Mouse (Mus musculus) heart, postnatal 25 days (tissue): ENCODE measurements around the gene Fblim1. TPM values are rescaled to one million over a fixed set of nuclear protein-coding genes. Genes with fewer than 3 reads are reported as not detected.

Experiments
- DNase-seq: peaks from one replicate; pipeline ENCODE4 v3.0.0; 2022; ENCODE audit warnings: low spot score
- intact Hi-C: fragments of 180-260 bp; cut with DNase I; formaldehyde crosslinking; loops from one replicate; pipeline ENCODE4 v1.15.1; 2025
- total RNA-seq, 2 experiments: library from RNA; stranded (reverse); gene quantifications; 2 replicates each; pipeline ENCODE4 v1.2.3; 2021

Gene Fblim1
- total RNA-seq: 100 to 1,000 TPM; 298 to 316 TPM

- intact Hi-C loops: no loop called here
- peak; percentile 38 for DNase-seq
These were observed at the start of gene Fblim1 for GRCm38 (mm10) chr4:141605861-141606260. TSS of gene Fblim1 (minus strand) at chr4:141606096.

- no peak for DNase-seq
- intact Hi-C loops: no loop called here
These were observed 48.6 kb upstream of the Fblim1 start for GRCm38 (mm10) chr4:141654509-141654908.

GRCm38 (mm10) chr4:141653813-141654212, 47.9 kb upstream of the Fblim1 start:
- DNase-seq: no peak
- intact Hi-C loops: no loop called here

- intact Hi-C loops: no loop called here
- no peak for DNase-seq
These were observed 47.1 kb upstream of the Fblim1 start for GRCm38 (mm10) chr4:141653044-141653443.

DNA sequence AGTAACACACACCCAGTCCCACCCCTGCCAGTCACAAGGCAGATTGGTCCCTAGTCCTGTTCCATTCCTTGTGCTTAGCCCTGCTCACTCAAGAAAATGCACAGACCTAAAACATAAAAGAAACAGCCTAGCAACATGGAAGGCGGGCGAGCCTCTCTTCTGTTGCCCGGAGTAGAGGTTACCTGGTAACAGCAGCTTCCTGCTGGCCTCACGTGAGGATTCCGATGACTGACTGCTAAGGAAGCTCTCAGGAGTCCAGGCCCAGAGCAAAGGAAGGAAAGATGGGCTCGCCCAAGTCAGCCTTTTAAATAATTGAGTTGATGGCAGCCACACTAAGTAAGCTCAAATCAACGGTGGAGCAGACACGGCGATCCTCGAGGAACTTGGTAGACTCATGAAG, 46.0 kb upstream of the Fblim1 start:
- DNase-seq: no peak
- intact Hi-C loops: no loop called here

- intact Hi-C loops: no loop called here
- DNase-seq: no peak
These were observed 45.4 kb upstream of the Fblim1 start for GRCm38 (mm10) chr4:141651286-141651685.

DNA sequence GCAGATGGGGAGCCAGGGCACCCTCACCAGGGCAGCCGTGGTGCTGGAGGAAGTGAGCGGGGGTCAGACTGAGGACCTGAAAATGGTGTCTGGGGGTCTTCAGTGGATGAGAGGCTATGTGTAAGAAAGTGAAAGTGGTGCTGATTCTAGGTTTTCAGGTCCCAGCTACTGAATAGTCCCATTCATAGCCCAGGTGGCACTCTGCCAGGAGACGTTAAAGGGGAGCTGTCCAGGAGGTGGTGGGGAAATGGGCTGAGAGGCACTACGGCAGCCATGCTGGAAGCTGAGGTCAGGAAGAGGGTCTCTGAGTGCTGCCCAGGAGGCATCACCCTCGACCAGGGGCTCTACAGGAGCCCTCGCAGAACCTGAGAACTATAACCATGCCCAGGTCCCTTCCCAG, 43.3 kb upstream of the Fblim1 start:
- intact Hi-C loops: no loop called here
- DNase-seq: no peak

GRCm38 (mm10) chr4:141648262-141648661, 42.4 kb upstream of the Fblim1 start:
- DNase-seq: no peak
- intact Hi-C loops: no loop called here

- no peak for DNase-seq
- intact Hi-C loops: no loop called here
These were observed 41.3 kb upstream of the Fblim1 start for GRCm38 (mm10) chr4:141647187-141647586.

DNA sequence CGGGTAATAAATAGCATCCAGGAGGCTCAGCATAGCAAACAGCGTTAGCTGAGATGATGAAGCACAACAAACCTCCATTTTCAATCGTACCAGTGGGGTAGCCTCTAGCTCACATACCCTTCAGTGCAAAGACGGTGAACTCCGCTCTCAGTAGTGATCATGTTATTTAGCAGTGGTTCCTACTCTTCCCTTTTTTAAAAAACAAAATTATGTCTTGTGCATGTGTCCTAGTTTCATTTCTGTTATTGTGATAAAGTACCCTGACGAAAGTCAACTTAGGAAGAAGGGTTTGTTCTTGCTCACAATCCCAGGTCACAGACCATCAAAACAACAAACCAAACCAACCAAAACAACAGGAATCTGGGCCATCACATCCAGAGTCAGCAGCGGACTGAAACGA, 40.1 kb upstream of the Fblim1 start:
- no peak for DNase-seq
- intact Hi-C loops: no loop called here

DNA sequence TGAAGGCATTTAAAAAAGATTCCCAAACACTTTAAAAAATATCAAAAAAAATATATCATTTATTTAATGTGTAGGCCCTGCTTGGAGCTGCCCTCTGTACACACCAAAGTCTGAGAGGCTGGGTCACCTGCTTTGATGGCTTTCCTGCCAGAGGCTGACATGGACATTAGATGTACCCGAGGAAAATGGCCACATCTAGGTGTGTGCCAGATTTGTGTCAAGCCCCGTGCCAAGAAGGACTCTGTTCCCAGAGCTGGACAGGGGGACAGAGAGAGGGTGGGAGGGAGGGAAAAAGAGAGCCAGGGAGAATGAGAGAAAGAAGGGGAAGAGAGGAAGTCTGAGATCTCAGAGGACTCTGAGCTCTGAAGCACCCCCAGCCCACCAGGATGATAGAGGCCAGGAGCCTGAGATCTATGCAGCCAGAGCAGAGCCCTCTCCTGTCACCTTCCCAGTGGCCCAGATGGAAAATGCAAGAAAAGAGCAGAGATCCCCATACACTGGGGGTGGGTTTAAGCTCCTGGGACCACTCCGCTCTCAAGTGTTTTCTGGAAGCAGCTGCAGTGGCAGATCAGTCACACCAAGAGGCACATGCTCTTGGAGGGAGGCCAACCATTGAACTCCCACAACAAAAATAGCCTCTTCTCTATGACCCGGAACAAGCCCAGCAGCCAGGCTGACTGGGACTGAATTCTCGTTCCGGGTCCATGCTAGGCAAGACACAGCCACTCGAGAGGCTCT, 37.4 kb upstream of the Fblim1 start:
- DNase-seq: peak; percentile 64
- intact Hi-C loops: no loop called here

DNA sequence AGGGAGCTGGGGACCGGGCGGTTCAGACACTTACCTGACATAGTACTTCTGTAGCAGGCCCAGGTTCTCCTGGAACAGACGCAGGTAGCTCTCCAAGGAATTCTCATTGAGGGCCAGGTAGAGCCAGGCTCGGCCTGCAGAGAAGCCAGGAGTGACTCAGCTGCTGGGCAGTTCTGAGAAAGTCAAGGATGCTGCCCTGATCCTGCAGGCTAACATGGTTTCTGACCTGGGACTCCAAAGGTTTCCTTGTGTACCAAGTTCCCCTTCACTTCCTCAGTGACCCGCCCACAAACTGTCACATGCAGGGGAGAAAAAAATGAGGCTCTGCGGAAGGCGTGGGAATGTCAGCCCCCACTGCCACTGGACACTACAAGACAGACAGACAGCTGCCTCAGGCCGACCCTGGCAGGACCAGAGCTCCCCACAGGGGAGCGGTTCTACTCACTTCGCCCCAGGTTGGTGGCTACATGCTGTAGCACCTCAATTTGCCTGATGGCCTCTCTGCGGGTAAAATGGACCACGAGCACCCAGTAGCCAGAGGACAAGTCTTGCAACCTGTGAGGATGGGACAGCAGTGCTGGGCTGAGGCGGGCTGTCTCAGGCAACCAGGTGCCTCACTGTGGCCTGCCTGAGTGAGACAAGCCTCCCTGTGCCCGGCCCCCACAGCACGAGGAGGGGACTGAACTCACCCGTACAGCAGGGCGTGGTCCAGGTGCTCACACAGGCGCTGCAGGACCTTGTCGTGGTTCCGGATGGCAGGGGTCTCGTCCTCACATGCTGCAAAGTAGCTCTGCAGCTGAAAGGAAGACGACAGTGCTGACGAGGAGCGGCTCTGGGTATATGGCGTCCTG, 36.3 kb upstream of the Fblim1 start:
- intact Hi-C loops: no loop called here
- DNase-seq: no peak

- peak; percentile 56 for DNase-seq
- intact Hi-C loops: no loop called here
These were observed 35.5 kb upstream of the Fblim1 start for GRCm38 (mm10) chr4:141641353-141641771.

- no peak for DNase-seq
- intact Hi-C loops: no loop called here
These were observed 33.6 kb upstream of the Fblim1 start for GRCm38 (mm10) chr4:141639474-141639873.

DNA sequence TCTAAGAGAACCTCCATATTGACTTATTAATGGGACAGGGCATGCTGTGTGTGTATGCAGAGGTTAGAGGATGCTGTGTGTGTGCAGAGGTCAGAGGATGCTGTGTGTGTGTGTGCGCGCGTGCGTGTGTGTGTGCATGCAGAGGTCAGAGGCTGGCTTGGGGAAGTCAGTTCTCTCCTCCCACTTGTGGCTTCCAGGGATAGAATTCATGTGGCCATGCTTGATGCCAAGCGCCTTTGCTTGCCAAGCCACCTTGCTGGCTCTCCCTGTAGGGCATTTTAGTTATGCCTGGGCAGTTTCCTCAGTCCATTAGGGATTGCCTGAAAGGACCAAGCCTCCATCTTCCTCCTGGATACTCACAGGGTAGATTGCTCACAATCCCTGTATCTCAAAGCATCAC, 30.8 kb upstream of the Fblim1 start:
- intact Hi-C loops: no loop called here
- no peak for DNase-seq

GRCm38 (mm10) chr4:141635991-141636390, 30.1 kb upstream of the Fblim1 start:
- no peak for DNase-seq
- intact Hi-C loops: no loop called here

DNA sequence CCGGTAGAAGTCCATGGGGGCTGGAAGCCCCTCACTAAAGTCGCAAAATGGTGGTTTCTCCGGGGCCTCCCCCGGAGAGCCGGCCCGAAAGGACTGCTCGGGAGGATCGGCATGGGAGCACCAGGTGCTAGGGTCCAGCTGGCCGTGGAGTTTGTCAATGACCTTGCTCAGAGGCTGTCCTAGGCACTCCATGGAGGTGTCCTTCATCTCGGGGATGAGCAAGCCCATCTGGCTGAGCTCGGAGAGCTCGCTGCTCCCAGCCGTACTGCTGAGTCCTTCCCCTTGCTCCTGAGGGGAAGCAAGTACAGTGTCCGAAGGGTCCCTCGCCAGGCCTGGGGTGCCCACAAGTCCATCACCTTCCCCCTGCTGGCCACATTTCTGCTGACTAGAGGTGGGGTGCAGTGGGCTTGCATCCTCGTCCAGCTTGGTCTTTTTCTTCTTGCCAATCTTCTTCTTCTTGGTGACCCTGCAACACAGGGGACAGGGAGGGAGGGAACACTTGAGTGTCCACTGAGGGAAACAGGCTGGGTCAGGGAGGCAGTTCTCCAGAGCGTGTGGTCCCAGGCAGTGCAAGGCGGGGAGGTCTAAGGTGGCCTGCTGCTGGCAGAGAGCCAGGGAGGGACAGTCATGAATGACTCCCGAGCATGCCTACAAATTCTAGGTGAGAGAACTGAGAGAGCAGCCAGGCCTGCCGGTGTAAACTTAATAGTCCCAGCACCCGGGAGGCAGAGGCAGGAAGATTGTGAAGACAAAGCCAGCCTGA, 26.4 kb upstream of the Fblim1 start:
- no peak for DNase-seq
- intact Hi-C loops: no loop called here

- intact Hi-C loops: no loop called here
- no peak for DNase-seq
These were observed 25.4 kb upstream of the Fblim1 start for GRCm38 (mm10) chr4:141631250-141631649.

DNA sequence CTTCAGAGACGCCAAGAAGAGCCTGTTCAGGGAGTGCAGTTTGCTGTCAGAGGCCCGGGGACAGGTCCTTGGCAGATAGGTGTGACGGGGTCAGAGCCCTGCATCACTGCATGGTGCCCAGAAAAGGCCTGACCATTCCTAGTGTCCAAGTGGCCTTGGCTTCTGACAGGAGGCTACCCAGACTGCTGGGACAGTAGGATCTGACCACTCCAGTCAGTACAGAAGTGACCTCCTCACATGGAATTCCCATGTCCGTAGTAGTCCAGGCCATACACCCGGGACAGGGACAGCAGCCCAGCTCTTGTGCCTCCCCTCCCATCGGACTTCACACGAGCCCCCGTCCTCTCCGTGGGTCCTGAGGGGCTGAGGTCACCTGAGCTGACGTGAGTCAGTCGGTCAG, 24.1 kb upstream of the Fblim1 start:
- intact Hi-C loops: no loop called here
- no peak for DNase-seq

- intact Hi-C loops: no loop called here
- no peak for DNase-seq
These were observed 22.8 kb upstream of the Fblim1 start for GRCm38 (mm10) chr4:141628661-141629060.

GRCm38 (mm10) chr4:141627502-141627901, 21.6 kb upstream of the Fblim1 start:
- intact Hi-C loops: no loop called here
- no peak for DNase-seq
